Mouse (Mus musculus): ENCODE data around the gene Stk17b. TPM values are rescaled to one million over a fixed set of nuclear protein-coding genes. Genes with fewer than 3 reads are reported as not detected.

Gene Stk17b
- polyA plus RNA-seq (2012; rRNA removed), result 2.9 and 3.0 TPM in 2 replicates

DNA sequence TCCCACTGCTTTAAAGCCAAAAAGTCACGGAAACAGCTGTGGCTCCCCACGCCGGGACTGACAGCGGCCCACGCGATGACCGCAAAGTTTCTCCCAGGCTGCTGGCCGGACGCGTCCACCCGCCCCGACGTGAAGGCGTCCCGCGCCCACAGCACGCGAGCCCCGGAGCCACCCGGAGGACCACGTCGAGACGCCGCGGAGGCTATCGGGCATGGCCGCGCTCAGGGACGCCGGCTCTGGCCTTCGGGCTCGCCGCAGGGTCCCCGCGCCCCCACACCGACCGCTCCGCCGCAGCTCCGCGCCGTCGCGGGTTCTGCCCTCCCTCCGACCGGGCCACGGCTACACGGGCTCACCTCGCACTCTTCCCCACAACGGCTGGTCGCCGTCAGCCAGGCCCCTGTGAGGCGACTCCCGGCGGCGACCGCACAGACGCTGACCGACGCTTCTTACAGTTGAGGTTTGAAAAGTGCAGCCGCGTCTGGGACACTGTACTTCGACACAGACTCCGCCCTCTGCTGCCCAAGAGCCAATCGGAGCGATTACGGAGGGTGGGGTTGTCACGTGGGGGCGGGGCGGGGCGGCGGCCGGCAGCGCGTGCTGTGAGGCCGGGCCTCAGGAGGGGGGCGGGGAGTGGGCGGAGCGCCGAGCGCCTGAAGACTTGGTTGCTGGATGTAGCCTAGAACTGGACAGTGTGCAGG, at the start of gene Stk17b:
Gene Stk17b (minus strand): TSS at position 504 of the 698 bp plus-strand sequence.

DNA sequence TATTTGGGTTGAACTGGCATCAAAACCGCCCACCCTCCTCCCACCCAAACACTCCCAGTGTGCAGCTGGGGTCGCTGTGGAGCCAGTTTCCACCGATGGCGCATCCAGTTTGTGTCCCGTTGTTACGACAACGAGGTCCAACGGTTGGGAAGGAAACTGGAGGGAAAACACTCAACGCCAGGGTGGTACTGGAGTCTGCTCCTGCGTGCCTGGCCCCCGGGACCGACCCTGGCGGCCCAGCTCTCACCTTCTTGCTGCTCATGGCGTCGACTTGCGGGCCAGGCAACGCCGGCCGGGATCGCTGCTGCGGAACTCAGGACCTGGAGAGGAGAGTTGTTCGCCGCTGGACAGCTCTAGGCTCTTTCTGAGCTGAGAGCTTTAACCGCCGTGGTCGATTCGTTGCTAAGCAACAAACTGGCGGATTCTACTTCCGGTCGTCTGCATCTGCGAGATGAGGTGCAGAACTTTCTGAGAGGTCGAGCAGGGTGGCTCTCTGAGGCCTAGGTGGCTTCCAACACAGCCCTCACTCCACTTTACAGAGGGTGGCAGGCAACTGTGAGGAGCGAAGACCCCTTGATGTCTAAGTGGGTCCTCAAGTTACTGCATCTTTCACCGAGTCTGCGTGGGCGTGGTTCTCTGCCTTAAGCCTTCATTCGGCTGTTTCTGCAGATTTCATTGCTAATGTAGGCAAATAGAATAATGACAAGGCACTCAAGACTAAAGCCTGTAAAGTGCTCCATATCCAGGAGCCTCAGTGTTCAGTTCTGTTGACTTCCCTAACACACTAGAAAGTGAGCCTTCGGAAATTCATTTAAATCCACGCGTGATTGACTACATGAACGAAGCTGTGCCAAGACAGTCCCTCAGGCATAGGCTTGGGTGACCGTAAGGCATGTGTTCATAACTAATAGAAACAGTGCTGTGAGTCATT, 78.3 kb downstream of the Stk17b start, which contains the start of gene Dnah7a:
Gene Dnah7a (minus strand): TSS at position 354 of the 931 bp plus-strand sequence.

Other genes with a start within 250 kb of the Stk17b start
- 6.7 and 7.3 TPM in 2 replicates for gene Dnah7a, start 78.4 kb downstream of the Stk17b start, polyA plus RNA-seq (2012; rRNA removed)

All from central nervous system, embryonic 14 days (tissue).